Mouse (Mus musculus): ENCODE results near the gene Npc2. TPM values are rescaled to one million over a fixed set of nuclear protein-coding genes. Genes with fewer than 3 reads are reported as not detected.

The Npc2 gene
- polyA plus RNA-seq, 1 experiment, result 140 TPM

- 50% methylated on average over 6 of the region's 6 CpGs for WGBS
- DNase-seq (ENCODE audit: low read depth in 1 of 2, low spot score in 2 of 2), result no peak
- Histone ChIP-seq H3K4me1 (ENCODE audit: control insufficient read depth, insufficient read depth, insufficient read length) (peaks cover 14% of the 10 kb centered on the region), H3K27me3 (ENCODE audit: control insufficient read depth, insufficient read depth, low read length) (no peaks in the 10 kb centered on the region), H3K4me3 (ENCODE audit: extremely low read depth, insufficient read depth, insufficient read length) (no peak overlapping the region), H3K27ac (ENCODE audit: insufficient read depth, low read length) (no peak overlapping the region), H3K36me3 (ENCODE audit: control insufficient read depth, insufficient read depth, low read length) (peaks cover 11% of the 10 kb centered on the region)
- TF ChIP-seq CTCF (IDR thresholded peaks at IDR 0.05; ENCODE audit: extremely low read depth, insufficient read depth, insufficient read length, insufficient replicate concordance), result no peak
- TF ChIP-seq POLR2A (IDR thresholded peaks at IDR 0.05; ENCODE audit: low read depth, low read length), result no peak
Observed at GRCm38 (mm10) chr12:84767510-84767909, 5.4 kb downstream of the Npc2 start.

GRCm38 (mm10) chr12:84766113-84766735, 6.7 kb downstream of the Npc2 start:
- H3K4me3 ChIP-seq (ENCODE audit: extremely low read depth, insufficient read depth, insufficient read length), result no peak overlapping the region
- H3K27ac ChIP-seq (ENCODE audit: insufficient read depth, low read length), result no peak overlapping the region
- TF ChIP-seq CTCF (IDR thresholded peaks at IDR 0.05; ENCODE audit: extremely low read depth, insufficient read depth, insufficient read length, insufficient replicate concordance) (no peak), POLR2A (IDR thresholded peaks at IDR 0.05; ENCODE audit: low read depth, low read length) (no peak)
- peaks cover 11% of the 10 kb centered on the region for H3K4me1 ChIP-seq (ENCODE audit: control insufficient read depth, insufficient read depth, insufficient read length)
- no peak for DNase-seq (ENCODE audit: low read depth in 1 of 2, low spot score in 2 of 2)
- H3K27me3 ChIP-seq (ENCODE audit: control insufficient read depth, insufficient read depth, low read length), result no peaks in the 10 kb centered on the region
- WGBS, result 80% methylated on average over 5 of the region's 5 CpGs
- peaks cover 11% of the 10 kb centered on the region for H3K36me3 ChIP-seq (ENCODE audit: control insufficient read depth, insufficient read depth, low read length)

- H3K4me3 ChIP-seq (ENCODE audit: extremely low read depth, insufficient read depth, insufficient read length), result no peak overlapping the region
- no peak overlapping the region for H3K27ac ChIP-seq (ENCODE audit: insufficient read depth, low read length)
- H3K36me3 ChIP-seq (ENCODE audit: control insufficient read depth, insufficient read depth, low read length), result peaks cover 12% of the 10 kb centered on the region
- TF ChIP-seq CTCF (IDR thresholded peaks at IDR 0.05; ENCODE audit: extremely low read depth, insufficient read depth, insufficient read length, insufficient replicate concordance) (no peak), POLR2A (IDR thresholded peaks at IDR 0.05; ENCODE audit: low read depth, low read length) (no peak)
- no peaks in the 10 kb centered on the region for H3K27me3 ChIP-seq (ENCODE audit: control insufficient read depth, insufficient read depth, low read length)
- peaks cover 8% of the 10 kb centered on the region for H3K4me1 ChIP-seq (ENCODE audit: control insufficient read depth, insufficient read depth, insufficient read length)
- 90% methylated on average over 15 of the region's 15 CpGs for WGBS
- no peak for DNase-seq (ENCODE audit: low read depth in 1 of 2, low spot score in 2 of 2)
Observed at GRCm38 (mm10) chr12:84765506-84765905, 7.4 kb downstream of the Npc2 start.

GRCm38 (mm10) chr12:84764756-84765155, 8.2 kb downstream of the Npc2 start:
- Histone ChIP-seq H3K4me1 (ENCODE audit: control insufficient read depth, insufficient read depth, insufficient read length) (peaks cover 8% of the 10 kb centered on the region), H3K27me3 (ENCODE audit: control insufficient read depth, insufficient read depth, low read length) (no peaks in the 10 kb centered on the region), H3K4me3 (ENCODE audit: extremely low read depth, insufficient read depth, insufficient read length) (no peak overlapping the region), H3K27ac (ENCODE audit: insufficient read depth, low read length) (no peak overlapping the region), H3K36me3 (ENCODE audit: control insufficient read depth, insufficient read depth, low read length) (peaks cover 16% of the 10 kb centered on the region)
- TF ChIP-seq CTCF (IDR thresholded peaks at IDR 0.05; ENCODE audit: extremely low read depth, insufficient read depth, insufficient read length, insufficient replicate concordance) (no peak), POLR2A (IDR thresholded peaks at IDR 0.05; ENCODE audit: low read depth, low read length) (no peak)
- 84% methylated on average over 7 of the region's 7 CpGs for WGBS
- DNase-seq (ENCODE audit: low read depth in 1 of 2, low spot score in 2 of 2), result no peak

GRCm38 (mm10) chr12:84763577-84764218, 9.3 kb downstream of the Npc2 start:
- Histone ChIP-seq H3K27ac (ENCODE audit: insufficient read depth, low read length) (no peak overlapping the region), H3K4me3 (ENCODE audit: extremely low read depth, insufficient read depth, insufficient read length) (no peak overlapping the region), H3K27me3 (ENCODE audit: control insufficient read depth, insufficient read depth, low read length) (no peaks in the 10 kb centered on the region), H3K36me3 (ENCODE audit: control insufficient read depth, insufficient read depth, low read length) (peaks cover 17% of the 10 kb centered on the region), H3K4me1 (ENCODE audit: control insufficient read depth, insufficient read depth, insufficient read length) (peaks cover 8% of the 10 kb centered on the region)
- DNase-seq (ENCODE audit: low read depth in 1 of 2, low spot score in 2 of 2), result no peak
- TF ChIP-seq POLR2A (IDR thresholded peaks at IDR 0.05; ENCODE audit: low read depth, low read length), result no peak
- TF ChIP-seq CTCF (IDR thresholded peaks at IDR 0.05; ENCODE audit: extremely low read depth, insufficient read depth, insufficient read length, insufficient replicate concordance), result no peak
- 84% methylated on average over 13 of the region's 13 CpGs for WGBS

- Histone ChIP-seq H3K4me3 (ENCODE audit: extremely low read depth, insufficient read depth, insufficient read length) (no peak overlapping the region), H3K36me3 (ENCODE audit: control insufficient read depth, insufficient read depth, low read length) (peaks cover 19% of the 10 kb centered on the region), H3K4me1 (ENCODE audit: control insufficient read depth, insufficient read depth, insufficient read length) (peaks cover 8% of the 10 kb centered on the region), H3K27ac (ENCODE audit: insufficient read depth, low read length) (peak overlapping the region; percentile 86), H3K27me3 (ENCODE audit: control insufficient read depth, insufficient read depth, low read length) (no peaks in the 10 kb centered on the region)
- TF ChIP-seq POLR2A (IDR thresholded peaks at IDR 0.05; ENCODE audit: low read depth, low read length) (no peak), CTCF (IDR thresholded peaks at IDR 0.05; ENCODE audit: extremely low read depth, insufficient read depth, insufficient read length, insufficient replicate concordance) (no peak)
- peak; percentile 14 to 57 for DNase-seq (ENCODE audit: low read depth in 1 of 2, low spot score in 2 of 2)
- 39% methylated on average over 5 of the region's 5 CpGs for WGBS
Observed at GRCm38 (mm10) chr12:84762532-84762931, 10.4 kb downstream of the Npc2 start.

- TF ChIP-seq CTCF (IDR thresholded peaks at IDR 0.05; ENCODE audit: extremely low read depth, insufficient read depth, insufficient read length, insufficient replicate concordance) (peak; percentile 13; the same call in 1 of the 2 replicates), POLR2A (IDR thresholded peaks at IDR 0.05; ENCODE audit: low read depth, low read length) (no peak)
- WGBS, result 86% methylated on average over 2 of the region's 2 CpGs
- Histone ChIP-seq H3K4me3 (ENCODE audit: extremely low read depth, insufficient read depth, insufficient read length) (no peak overlapping the region), H3K4me1 (ENCODE audit: control insufficient read depth, insufficient read depth, insufficient read length) (peaks cover 6% of the 10 kb centered on the region), H3K36me3 (ENCODE audit: control insufficient read depth, insufficient read depth, low read length) (peaks cover 20% of the 10 kb centered on the region), H3K27me3 (ENCODE audit: control insufficient read depth, insufficient read depth, low read length) (no peaks in the 10 kb centered on the region), H3K27ac (ENCODE audit: insufficient read depth, low read length) (no peak overlapping the region)
- no peak for DNase-seq (ENCODE audit: low read depth in 1 of 2, low spot score in 2 of 2)
Observed at GRCm38 (mm10) chr12:84759063-84759462, 13.9 kb downstream of the Npc2 start.
